Mouse (Mus musculus): ENCODE results near the gene Olfr1223. TPM values are rescaled to one million over a fixed set of nuclear protein-coding genes. Genes with fewer than 3 reads are reported as not detected.

The Olfr1223 gene
- polyA plus RNA-seq, 1 experiment: not detected

DNA sequence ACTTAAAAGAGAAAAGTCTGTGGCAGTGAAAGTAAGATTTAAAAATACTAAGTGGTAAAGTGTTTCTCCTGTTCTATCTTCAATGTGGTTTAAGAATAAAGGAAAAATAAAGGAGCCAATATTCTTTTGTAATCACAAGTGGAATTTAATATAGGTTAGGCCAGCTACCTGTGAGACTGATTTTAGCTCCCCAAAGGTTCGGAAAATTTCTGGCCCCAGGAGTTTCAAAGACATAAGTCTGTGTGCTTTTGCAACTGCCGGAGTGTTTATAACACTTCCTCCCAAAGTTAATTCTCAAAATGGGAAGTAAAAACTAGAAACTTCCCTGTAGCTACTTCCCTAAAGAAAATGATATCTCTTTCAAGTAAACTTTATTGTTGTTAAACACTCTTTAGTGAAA is 34.2 kb downstream of the Olfr1223 start, which contains the start of gene Olfr1221:
Gene Olfr1221 (minus strand): TSS at position 101 of the 400 bp plus-strand sequence.
- 17% methylated on average over 2 of the region's 2 CpGs for WGBS
- no peaks in the 10 kb centered on the region for H3K36me3 ChIP-seq (ENCODE audit: control insufficient read depth, insufficient read depth, low read length)
- H3K4me1 ChIP-seq (replicated peaks; ENCODE audit: control insufficient read depth, insufficient read depth, low read length): no peaks in the 10 kb centered on the region
- no peak within 1 kb of the TSS for H3K27ac ChIP-seq (ENCODE audit: control insufficient read depth, insufficient read depth, low read length)
- H3K27me3 ChIP-seq (ENCODE audit: control insufficient read depth, insufficient read depth, low read length): no peaks in the 10 kb centered on the region
- no peak for DNase-seq
- H3K4me3 ChIP-seq (ENCODE audit: control insufficient read depth, insufficient read depth, low read length): no peak within 1 kb of the TSS
- TF ChIP-seq POLR2A (IDR thresholded peaks at IDR 0.05; ENCODE audit: control insufficient read depth, extremely low read depth, insufficient read depth, low read length, poor library complexity): no peak
- TF ChIP-seq CTCF (IDR thresholded peaks at IDR 0.05; ENCODE audit: borderline replicate concordance, control insufficient read depth, extremely low read depth, insufficient read depth, low read length, poor library complexity): no peak

DNA sequence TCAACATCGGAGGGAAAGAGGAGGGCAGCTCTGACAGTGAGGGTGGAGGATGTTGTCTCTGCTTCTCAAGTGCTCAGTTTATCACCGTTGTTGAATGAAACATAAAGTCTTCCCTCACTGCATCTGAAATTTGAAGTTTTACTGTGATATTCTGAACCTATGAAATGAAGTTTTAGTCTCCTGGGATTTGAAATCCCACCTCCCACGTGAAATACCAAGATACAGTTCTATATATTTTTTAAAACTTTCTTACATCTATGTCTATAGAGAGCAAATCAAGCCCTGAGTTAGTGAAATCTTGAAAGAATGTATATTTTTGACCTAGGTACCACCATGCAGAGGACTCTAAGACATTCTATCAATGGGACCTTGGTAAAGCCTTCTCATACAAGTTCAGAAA is 44.6 kb downstream of the Olfr1223 start, which contains the start of gene Olfr1220:
Gene Olfr1220 (minus strand): TSS at position 101 of the 400 bp plus-strand sequence.
- no peaks in the 10 kb centered on the region for H3K27me3 ChIP-seq (ENCODE audit: control insufficient read depth, insufficient read depth, low read length)
- TF ChIP-seq POLR2A (IDR thresholded peaks at IDR 0.05; ENCODE audit: control insufficient read depth, extremely low read depth, insufficient read depth, low read length, poor library complexity) (no peak), CTCF (IDR thresholded peaks at IDR 0.05; ENCODE audit: borderline replicate concordance, control insufficient read depth, extremely low read depth, insufficient read depth, low read length, poor library complexity) (no peak)
- DNase-seq: no peak
- no peaks in the 10 kb centered on the region for H3K36me3 ChIP-seq (ENCODE audit: control insufficient read depth, insufficient read depth, low read length)
- H3K4me1 ChIP-seq (replicated peaks; ENCODE audit: control insufficient read depth, insufficient read depth, low read length): no peaks in the 10 kb centered on the region
- WGBS: 77% methylated on average over 3 of the region's 3 CpGs
- no peak within 1 kb of the TSS for H3K4me3 ChIP-seq (ENCODE audit: control insufficient read depth, insufficient read depth, low read length)
- H3K27ac ChIP-seq (ENCODE audit: control insufficient read depth, insufficient read depth, low read length): no peak within 1 kb of the TSS

DNA sequence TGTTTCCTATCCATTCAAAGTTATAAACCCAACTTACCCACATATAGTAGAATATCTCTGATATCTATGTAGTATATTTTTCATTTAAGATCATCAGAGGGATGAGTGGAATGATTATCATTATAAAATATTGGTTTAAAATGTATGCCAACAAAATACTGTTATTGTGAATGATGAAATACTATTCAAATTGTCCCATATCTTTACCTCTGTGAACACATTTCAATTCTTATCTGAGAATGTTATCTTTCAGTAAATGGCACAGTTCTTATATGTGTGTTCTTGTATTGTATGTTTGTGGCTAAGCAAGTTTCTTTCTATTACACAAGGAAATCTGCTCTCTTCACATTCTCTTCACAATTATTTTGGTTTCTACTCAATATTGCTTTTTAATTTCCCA is 45.7 kb downstream of the Olfr1223 start:
- no peak for DNase-seq
- no peak for TF ChIP-seq POLR2A (IDR thresholded peaks at IDR 0.05; ENCODE audit: control insufficient read depth, extremely low read depth, insufficient read depth, low read length, poor library complexity)
- no peak for TF ChIP-seq CTCF (IDR thresholded peaks at IDR 0.05; ENCODE audit: borderline replicate concordance, control insufficient read depth, extremely low read depth, insufficient read depth, low read length, poor library complexity)
- no peaks in the 10 kb centered on the region for H3K36me3 ChIP-seq (ENCODE audit: control insufficient read depth, insufficient read depth, low read length)
- H3K27ac ChIP-seq (ENCODE audit: control insufficient read depth, insufficient read depth, low read length): no peak overlapping the region
- H3K4me3 ChIP-seq (ENCODE audit: control insufficient read depth, insufficient read depth, low read length): no peak overlapping the region
- no peaks in the 10 kb centered on the region for H3K4me1 ChIP-seq (replicated peaks; ENCODE audit: control insufficient read depth, insufficient read depth, low read length)
- H3K27me3 ChIP-seq (ENCODE audit: control insufficient read depth, insufficient read depth, low read length): no peaks in the 10 kb centered on the region

DNA sequence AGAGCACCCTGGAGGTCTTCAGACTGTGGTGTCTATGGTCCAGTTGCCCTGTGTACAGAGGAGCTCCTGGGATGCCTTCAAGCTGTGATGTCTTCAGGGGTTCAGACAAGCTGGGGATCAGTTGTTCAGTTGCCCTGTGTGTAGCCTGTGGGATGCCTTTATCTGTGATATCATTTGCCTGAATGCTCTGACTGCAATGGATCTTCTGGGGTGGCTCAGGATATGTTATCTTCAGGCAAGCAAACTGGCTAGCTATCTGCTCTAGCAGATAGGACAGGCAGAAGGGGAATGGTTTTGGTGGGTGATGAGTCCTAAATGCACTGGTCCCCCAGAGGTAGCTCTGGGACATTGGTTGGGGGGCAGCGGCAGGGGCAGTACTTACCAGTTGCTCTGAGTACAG is 57.5 kb downstream of the Olfr1223 start:
- no peaks in the 10 kb centered on the region for H3K36me3 ChIP-seq (ENCODE audit: control insufficient read depth, insufficient read depth, low read length)
- TF ChIP-seq CTCF (IDR thresholded peaks at IDR 0.05; ENCODE audit: borderline replicate concordance, control insufficient read depth, extremely low read depth, insufficient read depth, low read length, poor library complexity) (no peak), POLR2A (IDR thresholded peaks at IDR 0.05; ENCODE audit: control insufficient read depth, extremely low read depth, insufficient read depth, low read length, poor library complexity) (no peak)
- WGBS: 100% methylated on average over 1 of the region's 1 CpGs
- no peak overlapping the region for H3K27ac ChIP-seq (ENCODE audit: control insufficient read depth, insufficient read depth, low read length)
- no peaks in the 10 kb centered on the region for H3K27me3 ChIP-seq (ENCODE audit: control insufficient read depth, insufficient read depth, low read length)
- DNase-seq: no peak
- no peaks in the 10 kb centered on the region for H3K4me1 ChIP-seq (replicated peaks; ENCODE audit: control insufficient read depth, insufficient read depth, low read length)
- H3K4me3 ChIP-seq (ENCODE audit: control insufficient read depth, insufficient read depth, low read length): no peak overlapping the region

Other genes starting within 250 kb of the Olfr1223 start
- gene Olfr1208, start 249.2 kb downstream of the Olfr1223 start, polyA plus RNA-seq (2012; rRNA removed): not detected in 2 replicates
- not detected in 2 replicates for gene Olfr1209, start 236.4 kb downstream of the Olfr1223 start, polyA plus RNA-seq (2012; rRNA removed)
- gene Olfr1211, start 213.4 kb downstream of the Olfr1223 start, polyA plus RNA-seq (2012; rRNA removed): not detected in 2 replicates
- not detected in 2 replicates for gene Olfr1212, start 197.6 kb downstream of the Olfr1223 start, polyA plus RNA-seq (2012; rRNA removed)
- gene Gm13762, start 171.3 kb downstream of the Olfr1223 start, polyA plus RNA-seq (2012; rRNA removed): not detected in 2 replicates
- gene Olfr1214, start 158.9 kb downstream of the Olfr1223 start, polyA plus RNA-seq (2012; rRNA removed): not detected in 2 replicates
- not detected in 2 replicates for gene Olfr1215, start 144.6 kb downstream of the Olfr1223 start, polyA plus RNA-seq (2012; rRNA removed)
- not detected in 2 replicates for gene Olfr1216, start 133.2 kb downstream of the Olfr1223 start, polyA plus RNA-seq (2012; rRNA removed)
- gene Olfr1217, start 119.5 kb downstream of the Olfr1223 start, polyA plus RNA-seq (2012; rRNA removed): not detected in 2 replicates
- not detected in 2 replicates for gene Olfr1218, start 90.4 kb downstream of the Olfr1223 start, polyA plus RNA-seq (2012; rRNA removed)
- not detected in 2 replicates for gene Olfr1219, start 68.0 kb downstream of the Olfr1223 start, polyA plus RNA-seq (2012; rRNA removed)
- not detected in 2 replicates for gene Olfr1220, start 44.7 kb downstream of the Olfr1223 start, polyA plus RNA-seq (2012; rRNA removed)
- gene Olfr1221, start 34.3 kb downstream of the Olfr1223 start, polyA plus RNA-seq (2012; rRNA removed): not detected in 2 replicates
- not detected in 2 replicates for gene Olfr1222, start 18.5 kb downstream of the Olfr1223 start, polyA plus RNA-seq (2012; rRNA removed)
- gene Olfr1224-ps1, start 12.5 kb upstream of the Olfr1223 start, polyA plus RNA-seq (2012; rRNA removed): not detected in 2 replicates
- gene Olfr1225, start 23.1 kb upstream of the Olfr1223 start, polyA plus RNA-seq (2012; rRNA removed): not detected in 2 replicates
- not detected in 2 replicates for gene Olfr1226, start 48.5 kb upstream of the Olfr1223 start, polyA plus RNA-seq (2012; rRNA removed)
- not detected in 2 replicates for gene Olfr1228, start 102.5 kb upstream of the Olfr1223 start, polyA plus RNA-seq (2012; rRNA removed)
- gene Olfr1229, start 136.5 kb upstream of the Olfr1223 start, polyA plus RNA-seq (2012; rRNA removed): not detected in 2 replicates
- gene Olfr1230, start 145.7 kb upstream of the Olfr1223 start, polyA plus RNA-seq (2012; rRNA removed): not detected in 2 replicates
- not detected in 2 replicates for gene Olfr1231, start 155.5 kb upstream of the Olfr1223 start, polyA plus RNA-seq (2012; rRNA removed)
- gene Olfr1232, start 178.1 kb upstream of the Olfr1223 start, polyA plus RNA-seq (2012; rRNA removed): not detected in 2 replicates
- gene Olfr1233, start 190.8 kb upstream of the Olfr1223 start, polyA plus RNA-seq (2012; rRNA removed): not detected in 2 replicates
- not detected in 2 replicates for gene Olfr1234, start 213.3 kb upstream of the Olfr1223 start, polyA plus RNA-seq (2012; rRNA removed)